Mouse (Mus musculus): Measurements from ENCODE around the gene Map3k10.

Gene Map3k10

DNA sequence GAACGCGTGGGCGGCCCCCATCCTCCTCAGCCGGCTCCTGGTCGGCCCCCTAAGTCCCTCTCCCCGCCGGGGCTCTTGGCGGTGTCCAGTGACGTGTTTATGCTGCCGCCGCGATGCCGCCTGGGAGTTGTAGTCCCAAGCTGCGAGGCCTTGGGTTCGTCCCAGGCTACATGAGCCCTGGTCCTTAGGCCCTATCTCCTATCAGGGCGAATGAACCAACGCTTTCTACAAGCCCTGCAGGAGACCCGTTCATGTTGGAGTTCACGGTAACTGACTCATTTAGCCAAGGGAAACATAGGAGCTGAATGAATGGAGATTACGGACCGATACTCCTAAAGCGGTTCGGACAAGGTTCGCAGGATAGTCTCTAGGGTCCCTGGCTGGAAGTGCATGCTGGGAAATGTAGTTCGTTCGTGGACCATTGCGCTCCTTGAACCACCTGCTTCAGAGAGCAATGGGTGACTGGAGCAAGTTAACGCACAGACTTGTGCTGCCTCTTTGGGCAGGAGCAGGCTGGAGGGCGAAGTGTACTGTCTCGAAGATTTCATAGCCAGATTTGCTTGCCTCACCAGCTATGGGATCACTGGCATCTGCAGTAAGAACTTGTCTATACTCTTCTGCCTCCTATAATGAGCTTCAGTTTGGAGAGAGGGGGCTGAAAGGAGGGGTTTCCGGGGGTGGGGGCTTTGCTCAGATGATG, at the start of gene Map3k10:
TSS of gene Map3k10 (minus strand) at position 77 of the 700 bp plus-strand sequence.
- peak; percentile 96 for DNase-seq (ENCODE audit: low spot score)

DNA sequence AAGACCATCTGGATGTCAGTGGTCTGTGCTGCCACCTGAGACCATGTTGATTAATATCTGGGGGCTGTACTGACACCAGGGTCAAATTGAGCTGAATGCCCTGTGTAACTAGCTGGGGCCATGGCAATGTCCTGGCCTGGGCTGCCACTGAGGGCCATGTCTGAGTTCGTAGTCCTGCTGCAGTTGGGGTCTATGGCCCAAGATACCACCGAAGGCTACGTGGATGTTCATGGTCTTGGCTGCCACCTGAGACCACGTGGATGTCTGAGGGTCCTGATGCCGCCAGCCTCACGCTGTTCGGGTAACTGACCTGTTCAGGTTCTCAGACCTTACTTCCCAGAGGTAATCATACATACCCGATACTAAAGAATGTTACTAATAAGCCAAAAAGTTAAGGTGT, 47.6 kb upstream of the Map3k10 start:
- no peak for DNase-seq (ENCODE audit: low spot score)

GRCm38 (mm10) chr7:27710402-27710801, 36.0 kb upstream of the Map3k10 start:
- no peak for DNase-seq (ENCODE audit: low spot score)

GRCm38 (mm10) chr7:27696711-27697110, 22.3 kb upstream of the Map3k10 start:
- DNase-seq (ENCODE audit: low spot score): no peak

- DNase-seq (ENCODE audit: low spot score): no peak
Observed at GRCm38 (mm10) chr7:27691076-27691475, 16.7 kb upstream of the Map3k10 start.

DNA sequence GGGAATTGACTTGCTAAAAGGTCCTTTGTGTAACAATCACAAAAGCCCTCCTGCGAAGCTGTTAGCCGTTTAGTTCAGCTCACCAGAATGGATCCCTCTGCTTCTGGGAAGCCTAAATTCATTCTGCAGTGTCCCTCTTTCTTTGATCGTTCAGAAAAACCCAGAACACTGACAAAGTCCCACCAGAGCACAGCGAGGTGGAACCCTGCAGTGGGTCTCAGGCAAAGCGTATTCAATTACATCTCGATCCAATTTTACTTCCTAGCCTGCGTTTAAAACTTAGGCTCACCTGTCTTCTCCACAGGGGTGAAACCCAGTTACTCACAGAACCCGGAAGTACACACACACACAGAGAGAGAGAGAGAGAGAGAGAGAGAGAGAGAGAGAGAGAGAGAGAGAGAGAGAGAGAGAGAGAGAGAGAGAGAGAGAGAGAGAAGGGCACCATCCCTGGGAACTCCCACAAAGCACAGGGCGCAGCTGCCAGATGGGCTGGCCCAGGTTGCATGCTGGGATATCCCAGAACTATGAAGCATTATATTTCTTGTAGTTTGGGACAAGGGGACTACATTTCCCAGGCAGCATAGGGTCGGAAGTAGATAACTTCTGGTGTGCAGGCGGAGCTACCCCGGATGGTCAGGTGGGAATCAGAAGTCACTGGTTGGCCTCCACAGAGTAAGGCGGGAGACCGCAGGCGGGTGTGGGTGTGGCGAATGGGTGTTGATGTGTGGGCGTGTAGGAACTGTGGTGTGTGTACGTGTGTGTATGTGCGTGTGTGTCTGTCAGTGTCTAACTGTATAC, 14.6 kb upstream of the Map3k10 start, which contains the start of gene Zfp607b:
TSS of gene Zfp607b (plus strand) at position 526 of the 798 bp plus-strand sequence.
- peak; percentile 95 for DNase-seq (ENCODE audit: low spot score)

DNA sequence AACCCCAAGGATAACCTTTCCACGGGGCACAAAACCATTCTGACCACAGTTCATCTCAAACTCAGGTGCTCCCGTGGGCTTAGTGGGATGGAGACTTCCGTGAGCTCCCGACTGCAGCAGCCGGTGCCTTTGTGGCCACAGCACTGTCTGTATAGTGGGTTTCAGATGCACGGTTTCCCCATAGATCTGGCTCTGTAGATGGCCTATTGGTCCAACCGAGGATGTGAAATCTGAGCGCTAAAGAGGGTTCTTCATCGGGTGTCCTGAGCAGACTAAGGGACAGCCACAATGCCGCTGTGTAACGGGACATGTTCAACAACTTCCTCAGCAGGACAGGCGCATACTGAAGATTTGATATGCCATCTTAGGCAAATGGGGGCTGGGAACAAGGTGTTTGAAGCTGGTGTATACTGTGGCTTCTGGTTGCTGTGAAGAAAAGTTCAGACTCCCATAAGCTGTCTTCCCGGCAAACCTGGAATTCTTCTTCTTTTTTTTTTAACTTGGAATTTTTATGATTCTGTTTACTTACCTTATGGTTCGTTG, 13.9 kb upstream of the Map3k10 start:
- DNase-seq (ENCODE audit: low spot score): no peak

GRCm38 (mm10) chr7:27687836-27688235, 13.4 kb upstream of the Map3k10 start:
- no peak for DNase-seq (ENCODE audit: low spot score)

DNA sequence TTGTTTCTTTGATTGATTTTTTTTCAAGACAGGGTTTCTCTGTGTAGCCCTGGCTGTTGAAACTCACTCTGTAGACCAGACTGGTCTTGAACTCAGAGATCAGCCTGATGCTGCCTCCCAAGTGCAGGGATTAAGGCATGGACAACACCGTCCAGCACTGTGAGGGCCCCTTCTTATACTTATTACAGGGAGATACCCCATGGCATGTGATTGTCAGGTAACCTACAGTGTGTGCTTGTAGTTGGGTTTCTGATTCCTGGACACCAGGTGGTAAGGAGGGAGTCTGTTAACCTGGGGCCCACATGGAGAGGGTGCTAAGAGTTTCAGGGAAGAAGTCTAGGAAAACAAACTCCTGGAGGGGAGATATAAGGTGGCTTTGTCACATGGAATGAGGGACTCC, 12.6 kb upstream of the Map3k10 start:
- DNase-seq (ENCODE audit: low spot score): no peak

GRCm38 (mm10) chr7:27685681-27686080, 11.3 kb upstream of the Map3k10 start:
- no peak for DNase-seq (ENCODE audit: low spot score)

GRCm38 (mm10) chr7:27685220-27685619, 10.8 kb upstream of the Map3k10 start:
- DNase-seq (ENCODE audit: low spot score): no peak

DNA sequence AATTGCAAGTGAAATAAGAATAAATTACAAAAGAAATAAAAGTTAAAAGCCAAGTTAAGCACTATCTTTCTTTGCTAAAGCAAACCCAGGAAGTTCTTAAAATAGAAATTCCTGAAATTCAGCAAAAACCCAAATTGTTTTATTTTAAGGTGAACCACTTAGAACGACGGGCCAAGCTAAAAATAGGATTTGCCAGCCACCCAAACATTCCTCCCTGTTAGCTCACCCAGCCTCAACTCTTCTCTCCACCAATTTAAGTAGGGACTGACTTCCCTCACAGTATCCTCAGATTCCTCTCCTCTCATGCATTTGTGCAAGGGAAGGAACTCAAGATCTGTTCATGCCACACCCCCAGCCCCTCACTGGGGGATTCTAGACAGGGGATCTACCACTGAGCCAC, 8.8 kb upstream of the Map3k10 start:
- no peak for DNase-seq (ENCODE audit: low spot score)

DNA sequence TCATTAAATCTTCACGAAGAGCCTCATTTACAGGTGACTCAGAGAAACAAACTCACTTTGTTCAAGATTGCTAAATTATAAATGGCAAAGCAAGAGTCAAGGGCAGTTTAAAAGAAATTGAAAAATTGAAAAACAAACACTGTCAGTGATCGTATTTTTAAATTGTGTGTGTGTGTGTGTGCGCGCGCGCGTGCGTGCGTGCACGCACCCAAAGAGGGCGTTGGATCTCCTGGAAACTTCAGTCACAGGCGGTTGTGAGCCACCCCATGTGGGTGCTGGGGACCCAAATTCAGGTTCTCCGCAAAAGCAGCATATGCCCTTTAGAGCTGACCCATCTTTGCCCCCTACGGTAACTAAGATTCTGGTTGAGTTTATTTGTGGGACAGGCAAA, 819 bp upstream of the Map3k10 start:
- DNase-seq (ENCODE audit: low spot score): no peak

GRCm38 (mm10) chr7:27674195-27674521, 240 bp downstream of the Map3k10 start:
- no peak for DNase-seq (ENCODE audit: low spot score)

GRCm38 (mm10) chr7:27673575-27674131, 745 bp downstream of the Map3k10 start:
- DNase-seq (ENCODE audit: low spot score): no peak

- no peak for DNase-seq (ENCODE audit: low spot score)
Observed at GRCm38 (mm10) chr7:27673064-27673574, 1.3 kb downstream of the Map3k10 start.

GRCm38 (mm10) chr7:27662038-27662437, 12.4 kb downstream of the Map3k10 start:
- DNase-seq (ENCODE audit: low spot score): no peak

DNA sequence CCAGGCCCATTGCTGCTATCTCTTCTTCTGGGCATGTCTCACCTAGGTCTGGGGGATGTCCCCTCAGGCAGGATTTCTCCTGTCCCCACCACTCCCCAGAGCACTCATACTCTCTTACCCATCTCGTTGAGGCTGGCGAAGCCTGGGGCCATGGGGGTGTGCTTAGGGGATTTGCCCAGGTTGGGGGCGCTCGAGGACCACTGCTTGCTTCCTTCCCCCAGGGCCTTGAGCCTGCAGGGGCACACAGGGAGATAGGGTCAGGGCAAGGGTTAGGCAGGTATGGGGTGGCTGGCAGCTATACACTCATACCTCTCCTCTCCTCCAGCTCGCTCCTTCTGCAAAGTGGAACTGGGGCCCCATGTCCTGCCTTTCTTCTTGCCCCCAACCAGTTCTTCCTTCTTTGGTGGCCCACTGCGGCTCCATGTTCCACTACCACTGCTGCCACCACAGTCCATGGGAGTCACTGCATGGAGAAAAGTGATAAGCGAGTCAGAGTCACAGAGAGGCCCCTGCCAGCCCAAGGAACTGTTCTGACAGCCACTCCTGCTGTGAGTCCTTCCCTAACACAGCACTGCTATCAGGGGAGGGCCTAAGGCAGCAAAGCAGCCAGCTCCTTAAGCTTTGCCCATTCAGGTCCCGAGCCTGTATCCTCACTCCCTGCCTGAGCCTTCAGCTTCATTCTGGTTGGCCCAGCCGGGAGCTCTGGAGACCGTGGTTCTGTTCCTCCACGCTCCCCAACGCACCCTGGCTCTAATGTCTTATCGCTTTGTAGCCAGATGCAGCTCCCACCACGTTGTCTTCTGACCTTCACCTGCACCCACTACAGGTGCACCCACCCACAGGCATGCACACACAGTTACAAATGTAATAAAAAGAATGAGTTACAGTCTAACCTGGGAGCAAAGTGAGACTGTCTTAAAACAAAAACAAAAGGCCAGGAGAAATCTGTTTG, 15.4 kb downstream of the Map3k10 start:
- DNase-seq (ENCODE audit: low spot score): no peak

DNA sequence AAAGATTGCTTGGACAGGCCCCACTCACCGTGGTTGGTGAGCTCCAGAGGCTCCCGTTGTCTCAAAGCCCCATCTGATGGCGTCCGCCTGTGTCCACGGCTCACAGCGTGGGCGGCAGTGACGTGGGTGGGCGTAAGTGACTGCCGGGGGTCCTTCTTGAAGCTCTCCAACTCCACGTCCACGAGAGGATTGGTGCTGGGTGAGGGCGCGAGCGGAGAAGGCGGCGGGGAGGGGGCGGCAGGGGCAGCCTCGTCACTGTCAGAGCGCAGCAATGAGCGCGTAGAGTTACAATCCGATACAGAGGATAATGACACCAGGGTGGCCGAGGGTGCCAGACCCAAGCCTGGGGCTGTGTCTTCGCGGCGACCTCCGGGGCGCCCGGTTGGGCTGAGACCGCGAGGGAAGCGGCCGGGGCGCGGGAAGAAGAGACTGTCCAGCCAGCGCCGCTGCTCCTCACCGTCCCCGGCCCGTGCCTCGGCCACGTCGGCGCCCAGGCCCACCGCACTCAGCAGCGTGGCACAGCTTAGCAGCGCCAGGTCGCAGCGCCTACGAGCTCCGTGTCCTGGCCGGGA, 16.5 kb downstream of the Map3k10 start:
- DNase-seq (ENCODE audit: low spot score): no peak

DNA sequence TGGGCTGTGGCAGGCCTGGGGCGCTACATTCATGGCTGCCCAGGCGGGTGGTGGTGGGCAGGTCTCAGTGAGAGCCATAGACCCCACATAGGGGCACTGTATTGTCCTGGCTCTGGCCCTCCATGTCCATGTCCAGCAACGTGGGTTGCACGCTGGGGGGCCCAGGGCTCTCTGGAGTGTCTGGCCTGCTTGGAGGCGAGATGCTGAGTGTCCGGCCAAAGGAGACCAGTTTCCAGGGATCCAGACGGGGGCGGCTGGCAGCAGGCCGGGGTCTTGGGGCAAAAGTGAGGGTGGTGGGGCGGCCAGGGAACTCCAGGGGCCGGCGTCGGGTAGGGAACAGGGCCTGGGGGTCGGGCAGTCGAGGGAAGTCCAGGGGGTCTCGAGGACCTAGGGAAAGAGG, 17.8 kb downstream of the Map3k10 start:
- no peak for DNase-seq (ENCODE audit: low spot score)

- no peak for DNase-seq (ENCODE audit: low spot score)
Observed at GRCm38 (mm10) chr7:27655545-27655944, 18.9 kb downstream of the Map3k10 start.

Data from yolk sac, embryonic 10.5 days (tissue).